In the genomic region with DNA sequence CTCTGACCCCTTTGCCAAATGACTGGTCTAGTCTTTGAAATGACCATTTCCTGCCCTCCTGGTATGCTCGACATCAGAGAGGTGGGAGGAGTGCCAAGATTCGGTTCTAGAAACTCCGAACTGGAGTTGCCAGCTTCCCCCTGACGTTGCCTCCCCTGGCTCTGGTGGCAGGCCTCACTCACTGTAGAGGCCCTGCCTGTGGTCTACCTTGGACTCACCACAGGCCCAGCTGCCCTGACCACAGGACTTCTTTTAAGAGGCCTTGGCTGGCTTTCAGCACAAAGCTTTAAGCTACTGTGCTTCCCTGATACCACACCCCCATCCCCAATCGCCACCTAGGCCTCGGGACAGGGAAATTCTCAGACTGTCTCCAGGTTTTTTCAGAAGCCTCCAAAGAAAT, we compare ENCODE assay signal across 24 mouse cellular contexts. TPM values are rescaled to one million over a fixed set of nuclear protein-coding genes. Genes with fewer than 3 reads are reported as not detected.
A peak's percentile ranks its signal among the peaks of the same experiment; 100 is the strongest.
DNase-seq lines count a peak whose midpoint lies in the region; ATAC-seq lines count a peak whose summit lies in the region.
"Had no signal": no experiment of that assay in that cellular context is flagged by ENCODE, and none has a peak within 500 bp of the region (broad histone marks: within the 10 kb centered on the region; RNA-seq: fewer than 3 reads in every experiment).

No protein-coding gene starts in this region.

- no peak for ATAC-seq in CD4-positive, CD25-positive, alpha-beta regulatory T cell, adult 4 months
- ATAC-seq: forebrain, postnatal 0 days; hindbrain, embryonic 16.5 days; midbrain, embryonic 13.5 days had no signal

- peak; percentile 42 for DNase-seq in layer of hippocampus, adult 9-11 months
- DNase-seq in layer of hippocampus, adult 18-20 months (ENCODE audit: low spot score in 2 of 2): no peak
- peak; percentile 33 for DNase-seq in 3134 (ENCODE audit: extremely low read depth, insufficient read length, low spot score)
- DNase-seq in NIH3T3 (ENCODE audit: low read depth): peak; percentile 9
- peak; percentile 63 for DNase-seq in fibroblast of lung, adult 2 months (ENCODE audit: low read depth)
- DNase-seq in cerebellum, adult 9-10 months: no peak
- no peak for DNase-seq in Muller cell, postnatal 12 days (ENCODE audit: inconsistent ontology term)
- DNase-seq: adrenal gland, adult 2 months; adrenal gland, postnatal 36 days; cerebellum, adult 8-10 months; forebrain, postnatal 0 days; heart, postnatal 10 days; kidney, adult 18-20 months; kidney, postnatal 25 days; left cerebral cortex, postnatal 4 days; liver; lung, adult 2 months; lung, postnatal 14 days; right cerebral cortex, postnatal 25 days; thymus, postnatal 36 days had no signal

RNA-seq across cellular contexts. Expression of gene Col15a1, which starts 21.4 kb away (rescaled TPM):
- 1 to 10 TPM; 2.4 to 4.6 TPM for total RNA-seq in layer of hippocampus, adult 18-20 months (2021)
- 1 to 10 TPM; 3.2 to 3.9 TPM for polyA plus RNA-seq in CD4-positive, CD25-positive, alpha-beta regulatory T cell, adult 4 months (2017; shearing (Covaris generic))
- polyA plus RNA-seq: G1E had no signal

Comparison
In these comparisons a context has a peak if more than half of its experiments do, and no peak if none do; other contexts are left out.
1. DNase-seq: peak in layer of hippocampus, adult 9-11 months (single experiment), 3134 (single experiment), NIH3T3 (single experiment) and fibroblast of lung, adult 2 months (single experiment); none in layer of hippocampus, adult 18-20 months (0 of 2), cerebellum, adult 9-10 months (single experiment) and Muller cell, postnatal 12 days (single experiment).